Mouse (Mus musculus) hindbrain, embryonic 11.5 days (tissue): ENCODE measurements around the gene Lingo3. TPM values are rescaled to one million over a fixed set of nuclear protein-coding genes. Genes with fewer than 3 reads are reported as not detected.
A peak's percentile ranks its signal among the peaks of the same experiment; 100 is the strongest.

Source experiments
- ATAC-seq: fragments of 200-750 bp; cut with Nextera tagmentation; 2 replicates; pipeline ENCODE4 v1.8.0; 2017; ENCODE audit warnings: mild to moderate bottlenecking, moderate TSS enrichment, moderate library complexity; ENCODE audit not compliant: low FRiP score
- DNase-seq: peaks from one replicate; pipeline ENCODE4 v3.0.0-alpha.2; 2015; ENCODE audit warnings: low spot score
- H3K27ac ChIP-seq: fragments of 300-500 bp; sonication (generic); 2 replicates; pipeline ENCODE4 v1.5.1; 2014; ENCODE audit warnings: mild to moderate bottlenecking, low read depth, low read length
- H3K27me3 ChIP-seq: fragments of 300-500 bp; sonication (generic); 2 replicates; pipeline ENCODE4 v1.6.1; 2014; ENCODE audit warnings: mild to moderate bottlenecking, low read length, moderate library complexity, mixed read lengths; ENCODE audit not compliant: control insufficient read depth, insufficient read depth
- H3K36me3 ChIP-seq: fragments of 300-500 bp; sonication (generic); 2 replicates; pipeline ENCODE4 v1.6.1; 2014; ENCODE audit warnings: mild to moderate bottlenecking, low read length, moderate library complexity, mixed read lengths; ENCODE audit not compliant: control insufficient read depth, insufficient read depth
- H3K4me1 ChIP-seq: fragments of 300-500 bp; sonication (generic); replicated peaks from 2 replicates; pipeline ENCODE4 v1.6.1; 2014; ENCODE audit warnings: low read length, mixed read lengths; ENCODE audit not compliant: control insufficient read depth, insufficient read depth
- H3K4me2 ChIP-seq: fragments of 300-500 bp; sonication (generic); replicated peaks from 2 replicates; pipeline ENCODE4 v1.6.1; 2014; ENCODE audit warnings: mild to moderate bottlenecking, low read depth, low read length
- H3K4me3 ChIP-seq: fragments of 300-500 bp; sonication (generic); 2 replicates; pipeline ENCODE4 v1.5.1; 2014; ENCODE audit warnings: low read depth, low read length
- H3K9ac ChIP-seq: fragments of 300-500 bp; sonication (generic); 2 replicates; pipeline ENCODE4 v1.6.1; 2014; ENCODE audit warnings: low read depth, low read length
- H3K9me3 ChIP-seq: fragments of 300-500 bp; sonication (generic); 2 replicates; pipeline ENCODE4 v1.6.1; 2016; ENCODE audit warnings: low read length; ENCODE audit not compliant: control insufficient read depth
- WGBS: fragments of 180-500 bp; shearing (Covaris S2); extraction: QIAGEN DNeasy Blood & Tissue Kit; methylation state at CpG from one replicate; pipeline ENCODE4 v1.1.7; 2014; 5-methylcytosine and 5-hydroxymethylcytosine counted together
- polyA plus RNA-seq: library from polyadenylated mRNA; unstranded; fragments of >200 nt; fragmentation: Nextera tagmentation; extraction: Ambion mirVana; gene quantifications from 2 replicates; pipeline ENCODE4 v1.2.1, GENCODE M21; 2014

Lingo3 gene
- polyA plus RNA-seq, 1 experiment from 2014 or later = 0.29 TPM

DNA sequence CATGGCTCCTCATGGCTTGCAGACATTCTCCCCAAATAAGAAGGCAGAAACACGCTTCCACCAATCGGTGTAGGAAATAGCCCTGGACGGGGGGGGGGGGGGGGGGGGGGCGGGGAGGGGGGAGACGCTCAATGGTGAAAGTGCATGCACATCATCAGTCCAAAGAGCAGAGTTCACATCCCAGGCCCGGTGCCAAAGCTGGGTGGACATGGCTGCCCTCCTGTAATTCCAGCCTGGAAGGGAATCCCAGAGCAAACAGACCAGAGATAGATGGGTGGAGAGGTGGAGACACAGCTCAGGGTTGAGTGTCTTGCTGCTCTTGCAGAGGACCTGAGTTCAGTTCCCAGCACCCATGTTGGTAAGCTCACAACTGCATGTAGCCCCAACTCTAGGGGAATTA, 27.2 kb upstream of the Lingo3 start:
- no peak overlapping the region for H3K27ac ChIP-seq
- no peaks in the 10 kb centered on the region for H3K36me3 ChIP-seq
- DNase-seq (no peak), ATAC-seq (no peak)
- no peak overlapping the region for H3K9ac ChIP-seq
- H3K27me3 ChIP-seq = no peaks in the 10 kb centered on the region
- no peaks in the 10 kb centered on the region for H3K9me3 ChIP-seq
- 88% methylated on average over 3 of the region's 6 CpGs for WGBS
- no peaks in the 10 kb centered on the region for H3K4me1 ChIP-seq
- H3K4me3 ChIP-seq = no peak overlapping the region
- no peak overlapping the region for H3K4me2 ChIP-seq

DNA sequence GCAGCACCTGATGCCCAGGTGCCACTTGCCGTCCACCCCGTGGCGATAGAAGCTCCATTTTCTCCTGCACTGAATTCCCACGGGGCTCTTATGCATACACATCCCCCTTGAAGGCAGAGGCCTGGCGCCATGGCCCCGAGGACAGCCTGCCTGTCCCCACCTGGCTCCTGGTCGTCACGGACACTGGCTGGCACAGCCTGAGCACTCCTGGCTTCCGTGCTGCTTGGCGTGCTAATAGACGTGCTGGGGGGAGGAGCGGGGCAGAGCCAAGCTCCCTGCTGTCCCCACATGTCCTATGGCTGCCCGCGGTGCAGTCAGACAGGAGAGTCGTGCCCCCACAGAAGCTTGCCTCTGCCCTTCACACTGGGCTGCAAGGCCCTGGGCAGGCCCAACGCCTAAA, 20.6 kb upstream of the Lingo3 start:
- WGBS = 89% methylated on average over 16 of the region's 16 CpGs
- Histone ChIP-seq H3K9ac (no peak overlapping the region), H3K4me3 (no peak overlapping the region), H3K27ac (no peak overlapping the region), H3K36me3 (0 out of 2 replicates have a peak, but pooled peaks cover 4% of the 10 kb centered on the region), H3K4me2 (no peak overlapping the region), H3K9me3 (no peaks in the 10 kb centered on the region), H3K4me1 (no peaks in the 10 kb centered on the region), H3K27me3 (no peaks in the 10 kb centered on the region)
- no peak for DNase-seq
- ATAC-seq = no peak

DNA sequence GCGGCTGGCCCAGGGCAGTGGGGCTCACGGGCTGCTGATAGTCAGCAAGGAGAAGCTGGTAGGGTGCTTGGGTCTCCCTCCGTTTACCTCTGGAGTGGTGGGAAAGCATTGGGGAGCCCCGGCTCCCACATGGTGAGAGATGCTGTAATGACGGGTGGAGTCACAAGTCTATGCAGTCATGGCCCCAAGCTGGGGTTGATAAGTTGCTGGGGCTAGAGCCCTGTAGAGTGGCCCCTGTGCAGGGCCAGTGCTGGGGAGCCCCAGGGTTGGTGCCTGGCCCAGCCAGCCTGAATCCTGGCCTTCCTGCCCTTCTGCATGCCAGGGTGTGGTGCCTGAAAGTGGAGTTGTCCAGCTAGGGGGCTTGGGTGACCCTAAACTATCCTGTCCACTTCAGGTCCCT, 18.5 kb upstream of the Lingo3 start:
- Histone ChIP-seq H3K4me2 (no peak overlapping the region), H3K4me3 (no peak overlapping the region), H3K4me1 (no peaks in the 10 kb centered on the region), H3K9ac (no peak overlapping the region), H3K36me3 (0 out of 2 replicates have a peak, but pooled peaks cover 4% of the 10 kb centered on the region), H3K9me3 (no peaks in the 10 kb centered on the region), H3K27ac (no peak overlapping the region), H3K27me3 (no peaks in the 10 kb centered on the region)
- DNase-seq = no peak
- WGBS = 92% methylated on average over 5 of the region's 5 CpGs
- ATAC-seq = no peak

DNA sequence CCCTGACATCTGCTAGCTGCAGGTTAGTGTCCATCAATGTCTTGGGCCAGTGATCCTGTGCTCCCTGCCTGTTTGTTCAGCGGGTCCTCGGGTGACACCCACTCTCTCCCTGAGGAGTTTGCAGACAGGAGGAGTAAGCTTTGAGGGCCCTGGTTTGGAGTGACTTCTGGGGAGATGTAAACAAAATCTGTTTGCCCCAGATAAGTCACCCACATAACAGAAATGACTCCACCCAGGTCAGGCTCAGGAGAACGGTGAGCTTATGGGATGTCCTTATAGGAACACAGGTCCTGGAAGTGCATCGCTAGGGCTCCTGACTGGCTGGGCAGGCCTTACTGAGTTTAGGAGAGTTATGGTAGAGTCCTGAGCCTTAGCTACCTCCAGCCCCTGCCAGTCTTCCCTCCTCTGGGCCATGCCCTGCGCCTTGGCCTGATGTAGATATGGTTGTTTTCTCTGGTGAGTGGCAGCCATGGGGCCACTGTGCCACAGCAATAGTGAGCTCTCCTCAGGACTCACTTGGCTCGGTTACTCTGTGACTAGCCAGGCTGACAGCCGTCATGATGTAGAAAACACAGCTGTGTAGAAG, 14.6 kb upstream of the Lingo3 start:
- Histone ChIP-seq H3K27me3 (no peaks in the 10 kb centered on the region), H3K9me3 (no peaks in the 10 kb centered on the region), H3K4me2 (no peak overlapping the region), H3K36me3 (0 out of 2 replicates have a peak, but pooled peaks cover 4% of the 10 kb centered on the region), H3K27ac (no peak overlapping the region), H3K4me1 (peaks cover 6% of the 10 kb centered on the region; the same call in 1 of the 2 replicates), H3K4me3 (no peak overlapping the region), H3K9ac (no peak overlapping the region)
- ATAC-seq (no peak), DNase-seq (no peak)
- 82% methylated on average over 7 of the region's 7 CpGs for WGBS

DNA sequence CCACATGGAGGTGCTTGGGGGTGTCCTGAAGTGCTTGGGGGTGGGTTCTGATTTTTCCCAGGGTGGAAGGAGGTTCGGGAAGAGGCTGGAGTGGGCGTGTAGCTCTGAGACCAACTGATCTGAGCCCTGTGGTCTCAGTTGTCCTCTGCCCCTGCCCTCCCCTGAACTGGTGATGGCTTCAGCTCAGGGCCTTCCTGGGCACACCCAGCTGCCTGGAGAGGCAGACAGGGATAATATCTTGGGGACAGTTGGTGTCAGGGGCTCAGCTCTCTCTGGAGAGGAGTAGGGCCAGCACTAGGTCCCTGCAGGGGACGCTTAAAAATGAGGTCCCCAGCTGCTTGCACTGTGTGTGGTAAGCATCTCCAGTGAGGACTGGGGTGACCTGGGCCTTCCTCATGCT, 14.0 kb upstream of the Lingo3 start:
- 0 out of 2 replicates have a peak, but pooled peaks cover 1% of the 10 kb centered on the region for H3K36me3 ChIP-seq
- DNase-seq (no peak), ATAC-seq (no peak)
- peak overlapping the region; percentile 6; the same call in 1 of the 2 replicates for H3K4me3 ChIP-seq
- no peaks in the 10 kb centered on the region for H3K27me3 ChIP-seq
- peak overlapping the region; percentile 37; the same call in 1 of the 2 replicates for H3K9ac ChIP-seq
- H3K4me2 ChIP-seq = no peak overlapping the region
- no peaks in the 10 kb centered on the region for H3K9me3 ChIP-seq
- WGBS = 68% methylated on average over 3 of the region's 3 CpGs
- peaks cover 6% of the 10 kb centered on the region; the same call in 1 of the 2 replicates for H3K4me1 ChIP-seq
- no peak overlapping the region; the same call in 1 of the 2 replicates for H3K27ac ChIP-seq

DNA sequence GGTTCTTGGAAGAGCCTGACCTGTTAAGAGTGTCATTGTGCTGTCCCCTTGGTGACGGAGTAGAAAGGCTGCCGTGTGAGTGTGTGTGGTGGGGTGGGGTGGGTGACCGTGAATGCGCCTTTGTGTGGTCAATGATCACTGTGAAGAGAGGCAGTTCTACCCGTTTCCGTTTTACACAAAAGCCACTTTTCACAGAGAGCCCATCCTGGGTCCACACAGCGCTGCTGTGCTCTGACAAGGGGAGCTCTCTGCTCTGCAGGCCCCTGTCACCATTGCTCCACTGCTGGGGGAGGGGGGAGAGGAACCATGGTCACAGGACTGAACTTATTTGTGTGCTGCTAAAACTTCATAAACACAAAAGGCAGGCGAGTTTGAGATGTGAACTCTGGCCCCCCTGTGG, 13.5 kb upstream of the Lingo3 start:
- 44% methylated on average over 8 of the region's 8 CpGs for WGBS
- H3K4me1 ChIP-seq = peaks cover 6% of the 10 kb centered on the region; the same call in 1 of the 2 replicates
- H3K36me3 ChIP-seq = no peaks in the 10 kb centered on the region
- no peak overlapping the region for H3K4me2 ChIP-seq
- H3K9me3 ChIP-seq = no peaks in the 10 kb centered on the region
- H3K4me3 ChIP-seq = peak overlapping the region; percentile 6; the same call in 1 of the 2 replicates
- no peaks in the 10 kb centered on the region for H3K27me3 ChIP-seq
- peak overlapping the region; percentile 37; the same call in 1 of the 2 replicates for H3K9ac ChIP-seq
- DNase-seq (no peak), ATAC-seq (no peak)
- no peak overlapping the region; the same call in 1 of the 2 replicates for H3K27ac ChIP-seq

DNA sequence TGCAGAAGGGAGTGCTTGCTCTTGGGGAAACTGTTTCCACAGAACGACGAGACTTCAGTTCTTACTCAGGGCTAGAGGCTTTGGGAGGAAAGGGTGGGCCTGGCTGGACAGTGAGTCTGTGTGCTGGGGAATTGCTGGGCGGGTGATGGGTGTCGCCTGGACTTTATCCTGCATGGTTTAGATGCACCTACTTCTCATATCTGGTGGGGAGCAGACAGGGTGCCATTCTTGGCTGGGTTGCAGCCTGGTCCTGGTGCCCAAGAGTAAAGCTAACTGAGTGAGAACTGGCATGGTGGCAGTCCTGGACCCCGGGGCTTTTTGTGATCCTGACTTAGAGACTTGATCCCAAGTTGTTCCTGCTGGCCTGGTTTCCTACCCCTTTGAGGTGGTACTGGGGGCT, 13.1 kb upstream of the Lingo3 start:
- 80% methylated on average over 5 of the region's 5 CpGs for WGBS
- no peaks in the 10 kb centered on the region for H3K27me3 ChIP-seq
- H3K27ac ChIP-seq = no peak overlapping the region
- ATAC-seq (no peak), DNase-seq (no peak)
- no peaks in the 10 kb centered on the region for H3K36me3 ChIP-seq
- H3K9ac ChIP-seq = no peak overlapping the region; the same call in 1 of the 2 replicates
- H3K4me1 ChIP-seq = peaks cover 6% of the 10 kb centered on the region; the same call in 1 of the 2 replicates
- H3K4me3 ChIP-seq = no peak overlapping the region; the same call in 1 of the 2 replicates
- no peak overlapping the region for H3K4me2 ChIP-seq
- no peaks in the 10 kb centered on the region for H3K9me3 ChIP-seq

DNA sequence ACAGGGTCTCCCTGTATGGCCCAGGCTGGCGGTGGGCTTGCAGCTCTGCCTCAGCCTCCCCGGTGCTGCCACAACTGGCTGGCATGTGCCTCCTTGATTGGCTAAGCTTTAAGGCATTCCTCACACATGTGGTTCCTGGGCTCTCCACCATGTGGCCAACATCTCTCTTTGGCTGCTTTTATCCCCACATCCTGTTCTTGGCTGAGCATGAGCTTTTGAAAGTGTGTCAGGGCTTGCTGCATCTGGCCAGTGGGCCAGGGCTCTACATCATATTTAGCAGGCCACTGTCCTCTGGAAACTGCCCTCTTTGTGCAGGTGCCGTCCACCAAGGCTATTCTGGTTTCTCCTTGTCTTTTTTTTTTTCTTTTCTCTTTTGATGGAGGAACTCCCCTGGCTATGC, 12.4 kb upstream of the Lingo3 start:
- Histone ChIP-seq H3K27ac (no peak overlapping the region), H3K4me2 (peak overlapping the region; percentile 98; the same call in 1 of the 2 replicates), H3K27me3 (no peaks in the 10 kb centered on the region), H3K36me3 (no peaks in the 10 kb centered on the region), H3K9me3 (no peaks in the 10 kb centered on the region), H3K9ac (no peak overlapping the region), H3K4me1 (peaks cover 6% of the 10 kb centered on the region; the same call in 1 of the 2 replicates), H3K4me3 (0 out of 2 replicates have a peak overlapping the region, but pooled peaks have one; percentile 4)
- DNase-seq (no peak), ATAC-seq (no peak)
- 73% methylated on average over 3 of the region's 3 CpGs for WGBS

DNA sequence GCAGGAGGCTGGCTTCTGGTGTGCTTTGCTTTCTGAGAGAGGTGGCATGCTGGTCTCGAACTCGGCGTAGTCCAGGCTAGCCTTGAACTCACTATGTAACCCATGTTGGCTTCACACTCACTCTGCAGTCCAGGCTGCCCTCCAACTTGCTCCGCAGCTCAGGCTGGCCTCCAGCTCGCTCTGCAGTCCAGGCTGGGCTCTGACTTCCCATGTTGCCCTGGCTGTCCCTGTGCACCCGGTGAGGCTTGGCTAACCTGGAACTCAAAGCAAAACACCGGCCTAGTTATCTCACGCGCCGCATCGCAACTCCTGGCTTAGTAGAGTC, 11.9 kb upstream of the Lingo3 start:
- no peak for ATAC-seq
- Histone ChIP-seq H3K9ac (peak overlapping the region; percentile 90), H3K4me3 (peak overlapping the region; percentile 92), H3K9me3 (no peaks in the 10 kb centered on the region), H3K27me3 (no peaks in the 10 kb centered on the region), H3K4me1 (peaks cover 6% of the 10 kb centered on the region; the same call in 1 of the 2 replicates), H3K4me2 (peak overlapping the region; percentile 98), H3K36me3 (no peaks in the 10 kb centered on the region), H3K27ac (no peak overlapping the region)
- peak; percentile 21 for DNase-seq
- WGBS = 22% methylated on average over 11 of the region's 11 CpGs
